Mouse (Mus musculus) mesoderm, embryonic 11.5 days (tissue): ENCODE data around the gene Hs3st5.
A peak's percentile ranks its signal among the peaks of the same experiment; 100 is the strongest.
"Not testable (repeated sequence)": the region's sequence is repeated elsewhere in the genome, so short reads cannot be mapped to it uniquely, and the experiment has no call there.

Source experiments
- DNase-seq: peaks from one replicate; pipeline ENCODE4 v3.0.0-alpha.2; 2012; ENCODE audit warnings: low read depth, low spot score

Hs3st5 gene

GRCm38 (mm10) chr10:36506727-36507555, at the start of gene Hs3st5:
Gene Hs3st5 (plus strand): TSS chr10:36506814.
- peak; percentile 69 for DNase-seq

GRCm38 (mm10) chr10:36468664-36469063, 38.0 kb upstream of the Hs3st5 start:
- no peak for DNase-seq

GRCm38 (mm10) chr10:36471135-36471534, 35.5 kb upstream of the Hs3st5 start:
- no peak for DNase-seq

GRCm38 (mm10) chr10:36474834-36475233, 31.8 kb upstream of the Hs3st5 start:
- DNase-seq, result no peak

GRCm38 (mm10) chr10:36477543-36477942, 29.1 kb upstream of the Hs3st5 start:
- no peak for DNase-seq

GRCm38 (mm10) chr10:36483362-36483761, 23.3 kb upstream of the Hs3st5 start:
- no peak for DNase-seq

- DNase-seq, result no peak
Measured at GRCm38 (mm10) chr10:36484011-36484410, 22.6 kb upstream of the Hs3st5 start.

GRCm38 (mm10) chr10:36484728-36485300, 21.8 kb upstream of the Hs3st5 start:
- DNase-seq, result no peak

- no peak for DNase-seq
Measured at GRCm38 (mm10) chr10:36493566-36493965, 13.0 kb upstream of the Hs3st5 start.

GRCm38 (mm10) chr10:36499713-36500112, 6.9 kb upstream of the Hs3st5 start:
- DNase-seq, result no peak

GRCm38 (mm10) chr10:36506033-36506726, 434 bp upstream of the Hs3st5 start:
- DNase-seq, result no peak

- no peak for DNase-seq
Measured at GRCm38 (mm10) chr10:36507556-36507870, 899 bp downstream of the Hs3st5 start.

GRCm38 (mm10) chr10:36507991-36508546, 1.5 kb downstream of the Hs3st5 start:
- DNase-seq, result peak; percentile 8

- DNase-seq, result no peak
Measured at GRCm38 (mm10) chr10:36509477-36509876, 2.9 kb downstream of the Hs3st5 start.

GRCm38 (mm10) chr10:36523881-36524280, 17.3 kb downstream of the Hs3st5 start:
- DNase-seq, result no peak

GRCm38 (mm10) chr10:36533633-36534335, 27.2 kb downstream of the Hs3st5 start:
- peak; percentile 20 for DNase-seq

- peak; percentile 43 for DNase-seq
Measured at GRCm38 (mm10) chr10:36546622-36547021, 40.0 kb downstream of the Hs3st5 start.

- DNase-seq, result not testable (repeated sequence)
Measured at GRCm38 (mm10) chr10:36547713-36548112, 41.1 kb downstream of the Hs3st5 start.

- no peak for DNase-seq
Measured at GRCm38 (mm10) chr10:36554057-36554456, 47.4 kb downstream of the Hs3st5 start.

- no peak for DNase-seq
Measured at GRCm38 (mm10) chr10:36554941-36555888, 48.6 kb downstream of the Hs3st5 start.

- no peak for DNase-seq
Measured at GRCm38 (mm10) chr10:36556128-36556527, 49.5 kb downstream of the Hs3st5 start.
